Mouse (Mus musculus) myocyte (in vitro differentiated cells): ENCODE measurements at regions not wholly inside any gene's neighbourhood (a gene's known extent, or its start where the extent isn't known, plus 50 kb on each side); places are given as distances from the start of the nearest gene placed in this dataset.
"Not testable (repeated sequence)": the region's sequence is repeated elsewhere in the genome, so short reads cannot be mapped to it uniquely, and the experiment has no call there.

Source experiments
- H3K27me3 ChIP-seq: one replicate; pipeline ENCODE4 v1.6.1; 2011; ENCODE audit not compliant: control insufficient read depth, insufficient read depth, insufficient read length
- H3K36me3 ChIP-seq: one replicate; pipeline ENCODE4 v1.6.1; 2011; ENCODE audit not compliant: control insufficient read depth, insufficient read depth
- H3K4me2 ChIP-seq: one replicate; pipeline ENCODE4 v1.6.1; 2011; ENCODE audit warnings: low read depth, control low read depth
- H3K4me3 ChIP-seq: one replicate; pipeline ENCODE4 v1.5.1; 2011; ENCODE audit warnings: mild to moderate bottlenecking, control low read depth, moderate library complexity
- H3K79me2 ChIP-seq: one replicate; pipeline ENCODE4 v1.6.1; 2011; ENCODE audit not compliant: control insufficient read depth, insufficient read depth
- H3ac ChIP-seq: one replicate; pipeline ENCODE4 v1.6.1; 2011; ENCODE audit not compliant: control insufficient read depth, insufficient read length
- CEBPB ChIP-seq: IDR thresholded peaks from 2 replicates; pipeline ENCODE4 v1.6.1; 2011; ENCODE audit warnings: mild to moderate bottlenecking, moderate library complexity; ENCODE audit not compliant: poor library complexity, insufficient read depth, severe bottlenecking
- E2F4 ChIP-seq: IDR thresholded peaks from one replicate; pipeline ENCODE4 v1.6.1; 2011; ENCODE audit warnings: mild to moderate bottlenecking, control low read depth, moderate library complexity; ENCODE audit not compliant: insufficient read depth
- MAX ChIP-seq: IDR thresholded peaks from one replicate; pipeline ENCODE4 v1.6.1; 2011; ENCODE audit warnings: low read depth, mild to moderate bottlenecking, control low read depth
- MYOD1 ChIP-seq, 3 experiments: IDR thresholded peaks; one replicate each; pipeline ENCODE4 v1.6.1; 2011; ENCODE audit warnings: control low read depth in 2 of 3, low read depth in 2 of 3, mild to moderate bottlenecking in 2 of 3, moderate library complexity in 1 of 3; ENCODE audit not compliant: insufficient read length in 2 of 3, control insufficient read depth in 1 of 3
- MYOG ChIP-seq, 3 experiments: IDR thresholded peaks; one replicate each; pipeline ENCODE4 v1.6.1; 2011; ENCODE audit warnings: control low read depth in 2 of 3, low read depth in 2 of 3, mild to moderate bottlenecking in 2 of 3; ENCODE audit not compliant: insufficient read length in 2 of 3, control insufficient read depth in 1 of 3, insufficient read depth in 1 of 3
- POLR2A ChIP-seq: IDR thresholded peaks from one replicate; pipeline ENCODE4 v1.6.1; 2011; ENCODE audit warnings: low read depth, mild to moderate bottlenecking, control low read depth, moderate library complexity; ENCODE audit not compliant: insufficient read length
- POLR2AphosphoS2 ChIP-seq: IDR thresholded peaks from one replicate; pipeline ENCODE4 v1.6.1; 2011; ENCODE audit warnings: low read depth, control low read depth; ENCODE audit not compliant: insufficient read length
- REST ChIP-seq: IDR thresholded peaks from one replicate; pipeline ENCODE4 v1.6.1; 2011; ENCODE audit warnings: mild to moderate bottlenecking, control low read depth, moderate library complexity; ENCODE audit not compliant: insufficient read depth, insufficient read length
- SRF ChIP-seq: IDR thresholded peaks from one replicate; pipeline ENCODE4 v1.6.1; 2011; ENCODE audit warnings: low read depth; ENCODE audit not compliant: control insufficient read depth, insufficient read length
- TCF12 ChIP-seq: IDR thresholded peaks from one replicate; pipeline ENCODE4 v1.6.1; 2011; ENCODE audit warnings: mild to moderate bottlenecking, control low read depth; ENCODE audit not compliant: poor library complexity, insufficient read depth, severe bottlenecking
- TCF3 ChIP-seq: IDR thresholded peaks from one replicate; pipeline ENCODE4 v1.6.1; 2011; ENCODE audit warnings: low read depth, control low read depth; ENCODE audit not compliant: insufficient read length
- USF1 ChIP-seq: IDR thresholded peaks from one replicate; pipeline ENCODE4 v1.6.1; 2011; ENCODE audit warnings: low read depth, mild to moderate bottlenecking, control low read depth, moderate library complexity

- H3K27me3 ChIP-seq, result no peaks in the 10 kb centered on the region
- no peak for TF ChIP-seq E2F4
- TF ChIP-seq REST, result no peak
- TF ChIP-seq MYOD1 (IDR thresholded peaks at IDR 0.05; ENCODE audit: control insufficient read depth in 1 of 3, insufficient read length in 2 of 3, low read depth in 2 of 3), result no peak
- no peak for TF ChIP-seq POLR2A
- TF ChIP-seq MYOG (IDR thresholded peaks at IDR 0.05; ENCODE audit: control insufficient read depth in 1 of 3, insufficient read depth in 1 of 3, insufficient read length in 2 of 3, low read depth in 2 of 3), result no peak
- TF ChIP-seq USF1, result no peak
- TF ChIP-seq TCF12, result no peak
- TF ChIP-seq POLR2AphosphoS2, result no peak
- TF ChIP-seq CEBPB, result no peak
- TF ChIP-seq MAX, result no peak
- TF ChIP-seq TCF3, result no peak
- TF ChIP-seq SRF, result no peak
- no peaks in the 10 kb centered on the region for H3K79me2 ChIP-seq
- H3K4me3 ChIP-seq, result no peak overlapping the region
- H3ac ChIP-seq, result no peak overlapping the region
- no peak overlapping the region for H3K4me2 ChIP-seq
- no peaks in the 10 kb centered on the region for H3K36me3 ChIP-seq
Observed at GRCm38 (mm10) chr1:16904690-16905089, 811.6 kb upstream of the 4930444P10Rik start.

GRCm38 (mm10) chr1:16868383-16868782 lies 775.3 kb upstream of the 4930444P10Rik start:
- H3ac ChIP-seq, H3K27me3 ChIP-seq, H3K36me3 ChIP-seq, H3K79me2 ChIP-seq, H3K4me2 ChIP-seq, H3K4me3 ChIP-seq: not testable (repeated sequence)

- not testable (repeated sequence) for H3K36me3 ChIP-seq, H3K4me3 ChIP-seq, H3K4me2 ChIP-seq, H3ac ChIP-seq, H3K79me2 ChIP-seq, H3K27me3 ChIP-seq
Observed at GRCm38 (mm10) chr1:16867086-16867835, 774.1 kb upstream of the 4930444P10Rik start.

GRCm38 (mm10) chr1:16837111-16837510 lies 744.0 kb upstream of the 4930444P10Rik start:
- no peak for TF ChIP-seq CEBPB
- no peak for TF ChIP-seq USF1
- no peak for TF ChIP-seq POLR2A
- Histone ChIP-seq H3K4me2 (no peak overlapping the region), H3K4me3 (no peak overlapping the region), H3K36me3 (no peaks in the 10 kb centered on the region), H3K27me3 (no peaks in the 10 kb centered on the region), H3K79me2 (no peaks in the 10 kb centered on the region), H3ac (no peak overlapping the region)

GRCm38 (mm10) chr1:16824709-16825108 lies 731.6 kb upstream of the 4930444P10Rik start:
- H3K4me3 ChIP-seq, H3K27me3 ChIP-seq, H3K36me3 ChIP-seq, H3ac ChIP-seq, H3K4me2 ChIP-seq, H3K79me2 ChIP-seq: not testable (repeated sequence)

- H3K4me2 ChIP-seq, result no peak overlapping the region
- no peak overlapping the region for H3ac ChIP-seq
- no peak for TF ChIP-seq E2F4
- no peak for TF ChIP-seq TCF3
- no peak for TF ChIP-seq TCF12
- no peak for TF ChIP-seq POLR2A
- TF ChIP-seq MYOG (IDR thresholded peaks at IDR 0.05; ENCODE audit: control insufficient read depth in 1 of 3, insufficient read depth in 1 of 3, insufficient read length in 2 of 3, low read depth in 2 of 3), result no peak
- no peak for TF ChIP-seq REST
- TF ChIP-seq SRF, result no peak
- no peak for TF ChIP-seq USF1
- no peak for TF ChIP-seq MYOD1 (IDR thresholded peaks at IDR 0.05; ENCODE audit: control insufficient read depth in 1 of 3, insufficient read length in 2 of 3, low read depth in 2 of 3)
- no peak for TF ChIP-seq POLR2AphosphoS2
- TF ChIP-seq MAX, result no peak
- TF ChIP-seq CEBPB, result no peak
Observed at GRCm38 (mm10) chr1:16824057-16824456, 730.9 kb upstream of the 4930444P10Rik start.

More at GRCm38 (mm10) chr1:16824057-16824456, 730.9 kb upstream of the 4930444P10Rik start:
- H3K27me3 ChIP-seq, result no peaks in the 10 kb centered on the region
- H3K79me2 ChIP-seq, result no peaks in the 10 kb centered on the region
- no peaks in the 10 kb centered on the region for H3K36me3 ChIP-seq
- no peak overlapping the region for H3K4me3 ChIP-seq
